Mouse (Mus musculus) hindbrain, embryonic 11.5 days (tissue): Measurements from ENCODE around the gene Cfb. TPM values are rescaled to one million over a fixed set of nuclear protein-coding genes. Genes with fewer than 3 reads are reported as not detected.

Experiments
- ATAC-seq: fragments of 200-750 bp; cut with Nextera tagmentation; 2 replicates; pipeline ENCODE4 v1.8.0; 2017; ENCODE audit warnings: mild to moderate bottlenecking, moderate TSS enrichment, moderate library complexity; ENCODE audit not compliant: low FRiP score
- DNase-seq: peaks from one replicate; pipeline ENCODE4 v3.0.0-alpha.2; 2015; ENCODE audit warnings: low spot score
- H3K27ac ChIP-seq: fragments of 300-500 bp; sonication (generic); 2 replicates; pipeline ENCODE4 v1.5.1; 2014; ENCODE audit warnings: mild to moderate bottlenecking, low read depth, low read length
- H3K27me3 ChIP-seq: fragments of 300-500 bp; sonication (generic); 2 replicates; pipeline ENCODE4 v1.6.1; 2014; ENCODE audit warnings: mild to moderate bottlenecking, low read length, moderate library complexity, mixed read lengths; ENCODE audit not compliant: control insufficient read depth, insufficient read depth
- H3K36me3 ChIP-seq: fragments of 300-500 bp; sonication (generic); 2 replicates; pipeline ENCODE4 v1.6.1; 2014; ENCODE audit warnings: mild to moderate bottlenecking, low read length, moderate library complexity, mixed read lengths; ENCODE audit not compliant: control insufficient read depth, insufficient read depth
- H3K4me1 ChIP-seq: fragments of 300-500 bp; sonication (generic); replicated peaks from 2 replicates; pipeline ENCODE4 v1.6.1; 2014; ENCODE audit warnings: low read length, mixed read lengths; ENCODE audit not compliant: control insufficient read depth, insufficient read depth
- H3K4me2 ChIP-seq: fragments of 300-500 bp; sonication (generic); replicated peaks from 2 replicates; pipeline ENCODE4 v1.6.1; 2014; ENCODE audit warnings: mild to moderate bottlenecking, low read depth, low read length
- H3K4me3 ChIP-seq: fragments of 300-500 bp; sonication (generic); 2 replicates; pipeline ENCODE4 v1.5.1; 2014; ENCODE audit warnings: low read depth, low read length
- H3K9ac ChIP-seq: fragments of 300-500 bp; sonication (generic); 2 replicates; pipeline ENCODE4 v1.6.1; 2014; ENCODE audit warnings: low read depth, low read length
- H3K9me3 ChIP-seq: fragments of 300-500 bp; sonication (generic); 2 replicates; pipeline ENCODE4 v1.6.1; 2016; ENCODE audit warnings: low read length; ENCODE audit not compliant: control insufficient read depth
- WGBS: fragments of 180-500 bp; shearing (Covaris S2); extraction: QIAGEN DNeasy Blood & Tissue Kit; methylation state at CpG from one replicate; pipeline ENCODE4 v1.1.7; 2014; 5-methylcytosine and 5-hydroxymethylcytosine counted together
- polyA plus RNA-seq: library from polyadenylated mRNA; unstranded; fragments of >200 nt; fragmentation: Nextera tagmentation; extraction: Ambion mirVana; gene quantifications from 2 replicates; pipeline ENCODE4 v1.2.1, GENCODE M21; 2014

Gene Cfb
- polyA plus RNA-seq, 1 experiment from 2014 or later: 2.1 TPM

GRCm38 (mm10) chr17:34807176-34807575 lies 55.1 kb downstream of the Cfb start:
- Histone ChIP-seq H3K4me2 (no peak overlapping the region), H3K4me1 (no peaks in the 10 kb centered on the region), H3K36me3 (no peaks in the 10 kb centered on the region), H3K9me3 (no peaks in the 10 kb centered on the region), H3K9ac (no peak overlapping the region), H3K27ac (no peak overlapping the region), H3K4me3 (no peak overlapping the region), H3K27me3 (no peaks in the 10 kb centered on the region)
- DNase-seq: no peak
- WGBS: 71% methylated on average over 3 of the region's 3 CpGs
- no peak for ATAC-seq

Other genes with a start within 250 kb of the Cfb start
- gene Egfl8, start 246.5 kb downstream of the Cfb start, polyA plus RNA-seq: 4.4 and 4.7 TPM in 2 replicates
- 23.6 and 26.0 TPM in 2 replicates for gene Ppt2, start 234.0 kb downstream of the Cfb start, polyA plus RNA-seq
- 1.0 and 2.0 TPM in 2 replicates for gene Prrt1, start 233.0 kb downstream of the Cfb start, polyA plus RNA-seq
- 16.4 and 17.2 TPM in 2 replicates for gene Fkbpl, start 217.8 kb downstream of the Cfb start, polyA plus RNA-seq
- gene Atf6b, start 215.4 kb downstream of the Cfb start, polyA plus RNA-seq: 61.9 and 67.5 TPM in 2 replicates
- 0.01 and 0.09 TPM in 2 replicates for gene Tnxb, start 192.0 kb downstream of the Cfb start, polyA plus RNA-seq
- gene C4b, start 118.6 kb downstream of the Cfb start, polyA plus RNA-seq: not detected in 2 replicates
- not detected in 2 replicates for gene Cyp21a1, start 58.0 kb downstream of the Cfb start, polyA plus RNA-seq
- 21.7 and 22.7 TPM in 2 replicates for gene Stk19, start 25.6 kb downstream of the Cfb start, polyA plus RNA-seq
- gene Dxo, start 25.5 kb downstream of the Cfb start, polyA plus RNA-seq: 58.6 and 64.9 TPM in 2 replicates
- 26.9 and 29.9 TPM in 2 replicates for gene Skiv2l, start 12.3 kb downstream of the Cfb start, polyA plus RNA-seq
- gene Nelfe, start 12.1 kb downstream of the Cfb start, polyA plus RNA-seq: 117 and 138 TPM in 2 replicates
- gene Zbtb12, start 17.0 kb upstream of the Cfb start, polyA plus RNA-seq: 2.9 and 3.2 TPM in 2 replicates
- not detected in 2 replicates for gene Gm20547, start 19.5 kb upstream of the Cfb start, polyA plus RNA-seq
- gene C2, start 35.7 kb upstream of the Cfb start, polyA plus RNA-seq: 0.64 and 1.2 TPM in 2 replicates
- gene Ehmt2, start 36.0 kb upstream of the Cfb start, polyA plus RNA-seq: 57.4 and 70.1 TPM in 2 replicates
- gene Slc44a4, start 51.9 kb upstream of the Cfb start, polyA plus RNA-seq: 0.12 and 0.29 TPM in 2 replicates
- 12.9 and 14.5 TPM in 2 replicates for gene Neu1, start 68.7 kb upstream of the Cfb start, polyA plus RNA-seq
- 0.15 TPM in 1 of 2 replicates, not detected in the other for gene Hspa1b, start 96.7 kb upstream of the Cfb start, polyA plus RNA-seq
- 0.49 TPM in 1 of 2 replicates, not detected in the other for gene Gm20481, start 107.4 kb upstream of the Cfb start, polyA plus RNA-seq
- 0.93 and 1.4 TPM in 2 replicates for gene Hspa1a, start 109.6 kb upstream of the Cfb start, polyA plus RNA-seq
- 0.93 and 1.2 TPM in 2 replicates for gene Hspa1l, start 110.2 kb upstream of the Cfb start, polyA plus RNA-seq
- 188 and 207 TPM in 2 replicates for gene Lsm2, start 119.3 kb upstream of the Cfb start, polyA plus RNA-seq
- 69.1 and 71.7 TPM in 2 replicates for gene Vars, start 138.5 kb upstream of the Cfb start, polyA plus RNA-seq
- 0.10 and 0.36 TPM in 2 replicates for gene Vwa7, start 154.1 kb upstream of the Cfb start, polyA plus RNA-seq
- 3.0 and 4.0 TPM in 2 replicates for gene Sapcd1, start 165.5 kb upstream of the Cfb start, polyA plus RNA-seq
- gene Msh5, start 184.2 kb upstream of the Cfb start, polyA plus RNA-seq: 3.1 and 4.2 TPM in 2 replicates
- gene Clic1, start 187.4 kb upstream of the Cfb start, polyA plus RNA-seq: 45.6 and 85.1 TPM in 2 replicates
- 614 and 636 TPM in 2 replicates for gene Ddah2, start 196.5 kb upstream of the Cfb start, polyA plus RNA-seq
- gene Ly6g6c, start 202.9 kb upstream of the Cfb start, polyA plus RNA-seq: 0.19 TPM in 1 of 2 replicates, not detected in the other
- gene Mpig6b, start 203.7 kb upstream of the Cfb start, polyA plus RNA-seq: 0.66 and 1.1 TPM in 2 replicates
- 0.42 and 0.50 TPM in 2 replicates for gene Ly6g6e, start 214.4 kb upstream of the Cfb start, polyA plus RNA-seq
- gene Ly6g6d, start 215.5 kb upstream of the Cfb start, polyA plus RNA-seq: 1.0 and 2.7 TPM in 2 replicates
- gene Ly6g6f, start 223.1 kb upstream of the Cfb start, polyA plus RNA-seq: 0.29 and 0.52 TPM in 2 replicates
- 40.2 and 45.1 TPM in 2 replicates for gene Abhd16a, start 226.7 kb upstream of the Cfb start, polyA plus RNA-seq
- gene Ly6g5c, start 245.8 kb upstream of the Cfb start, polyA plus RNA-seq: not detected in 2 replicates